Mouse (Mus musculus): ENCODE measurements around the gene Colgalt2.
"Not testable (repeated sequence)": the region's sequence is repeated elsewhere in the genome, so short reads cannot be mapped to it uniquely, and the experiment has no call there.

Gene Colgalt2

DNA sequence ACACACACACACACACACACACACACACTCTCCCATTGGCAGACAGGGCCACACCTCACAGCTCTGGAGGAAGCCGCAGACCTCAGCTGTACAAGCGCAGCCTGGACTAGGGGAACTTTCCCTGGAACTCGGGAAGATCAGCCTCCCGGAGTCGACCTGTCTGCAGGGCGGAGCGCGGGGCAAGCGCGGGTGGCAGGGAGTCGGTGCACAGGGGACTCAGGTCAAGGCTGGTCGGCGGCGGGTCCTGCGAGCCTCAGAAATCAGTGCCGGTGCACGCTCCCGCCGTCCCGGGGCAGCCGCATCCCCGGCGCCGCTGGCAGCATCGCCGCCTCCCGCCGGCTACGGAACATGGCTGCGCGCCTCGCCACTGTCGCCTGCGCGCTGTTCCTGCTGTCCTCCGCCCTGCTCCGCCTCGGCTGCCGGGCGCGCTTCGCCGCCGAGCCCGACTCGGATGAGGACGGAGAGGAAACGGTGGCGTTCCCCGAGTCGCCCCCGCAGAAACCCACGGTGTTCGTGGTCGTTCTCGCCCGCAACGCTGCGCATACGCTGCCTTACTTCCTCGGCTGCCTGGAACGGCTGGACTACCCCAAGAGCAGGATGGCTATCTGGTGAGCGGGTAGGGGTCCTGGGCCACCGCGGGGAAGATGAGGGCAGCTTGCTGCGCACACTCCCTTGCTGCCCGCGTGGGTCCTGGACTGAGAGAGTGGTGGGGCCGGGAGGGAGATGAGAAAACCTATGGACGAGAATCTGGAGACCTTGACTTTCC, at the start of gene Colgalt2:
Colgalt2 (plus strand) TSS at position 41 of the 766 bp plus-strand sequence.
- DNase-seq (ENCODE audit: low spot score) = peak; percentile 70

- no peak for DNase-seq (ENCODE audit: low spot score)
These were observed 42.9 kb upstream of the Colgalt2 start for GRCm38 (mm10) chr1:152356721-152357120.

DNA sequence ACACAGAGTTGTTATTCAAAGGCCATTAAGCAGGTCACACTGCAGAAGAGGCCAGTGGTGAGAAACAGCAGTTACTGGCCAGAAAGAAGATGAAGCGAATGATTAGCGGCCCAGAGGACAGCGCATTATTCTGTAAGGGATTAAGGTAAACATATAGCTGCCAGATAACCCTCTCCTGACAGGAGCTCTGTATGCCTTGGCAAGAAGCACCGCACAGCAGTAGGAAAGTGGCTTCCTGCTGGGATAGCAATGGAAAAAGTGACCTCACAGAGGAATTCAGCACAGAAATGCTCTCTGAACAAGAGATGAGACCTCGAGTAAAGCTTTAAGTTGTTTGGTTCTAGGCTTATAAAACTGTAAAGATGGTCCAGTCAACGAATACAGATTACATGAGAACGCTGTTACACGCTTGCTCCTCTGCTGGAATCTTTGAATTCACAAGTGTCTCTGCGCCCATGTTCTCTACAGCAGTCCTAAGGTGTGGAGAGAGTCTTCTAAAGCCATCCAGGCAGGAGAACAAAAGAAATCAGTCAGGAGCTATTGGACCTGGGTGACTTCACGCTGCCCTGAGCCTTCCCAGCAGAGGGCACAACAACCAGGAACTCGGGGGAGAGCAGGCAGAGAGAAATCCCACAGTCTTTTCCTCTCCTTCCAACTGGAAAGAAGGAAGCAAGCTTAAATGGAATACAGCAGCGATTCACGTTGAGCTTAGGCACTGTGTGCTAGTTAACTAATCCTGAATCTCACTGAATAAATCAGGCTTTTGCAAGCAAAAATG, 31.1 kb upstream of the Colgalt2 start:
- DNase-seq (ENCODE audit: low spot score) = peak; percentile 12

- DNase-seq (ENCODE audit: low spot score) = peak; percentile 81
These were observed 30.5 kb upstream of the Colgalt2 start for GRCm38 (mm10) chr1:152369139-152369538.

DNA sequence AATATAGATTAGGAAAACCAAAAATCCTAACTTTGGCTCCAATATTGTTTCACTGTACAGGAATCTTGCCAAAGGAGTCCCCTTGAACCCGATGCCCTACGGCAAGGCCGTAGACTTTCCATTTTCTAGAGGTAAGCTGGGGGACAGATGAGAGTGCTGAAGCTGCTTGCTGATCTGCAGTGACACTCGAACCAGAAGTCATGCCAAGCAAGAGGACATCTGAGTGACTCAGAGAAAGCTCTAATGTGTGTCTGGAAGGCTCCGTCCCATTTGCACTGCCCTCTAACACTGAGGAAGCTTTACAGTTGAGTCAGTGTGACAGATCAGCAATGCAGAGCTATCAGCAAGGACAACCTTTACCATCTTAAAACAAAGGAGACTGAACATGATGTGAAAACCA, 21.3 kb upstream of the Colgalt2 start:
- DNase-seq (ENCODE audit: low spot score) = no peak

GRCm38 (mm10) chr1:152384589-152384988, 15.0 kb upstream of the Colgalt2 start:
- no peak for DNase-seq (ENCODE audit: low spot score)

- DNase-seq (ENCODE audit: low spot score) = not testable (repeated sequence)
These were observed 13.9 kb upstream of the Colgalt2 start for GRCm38 (mm10) chr1:152385693-152386092.

DNA sequence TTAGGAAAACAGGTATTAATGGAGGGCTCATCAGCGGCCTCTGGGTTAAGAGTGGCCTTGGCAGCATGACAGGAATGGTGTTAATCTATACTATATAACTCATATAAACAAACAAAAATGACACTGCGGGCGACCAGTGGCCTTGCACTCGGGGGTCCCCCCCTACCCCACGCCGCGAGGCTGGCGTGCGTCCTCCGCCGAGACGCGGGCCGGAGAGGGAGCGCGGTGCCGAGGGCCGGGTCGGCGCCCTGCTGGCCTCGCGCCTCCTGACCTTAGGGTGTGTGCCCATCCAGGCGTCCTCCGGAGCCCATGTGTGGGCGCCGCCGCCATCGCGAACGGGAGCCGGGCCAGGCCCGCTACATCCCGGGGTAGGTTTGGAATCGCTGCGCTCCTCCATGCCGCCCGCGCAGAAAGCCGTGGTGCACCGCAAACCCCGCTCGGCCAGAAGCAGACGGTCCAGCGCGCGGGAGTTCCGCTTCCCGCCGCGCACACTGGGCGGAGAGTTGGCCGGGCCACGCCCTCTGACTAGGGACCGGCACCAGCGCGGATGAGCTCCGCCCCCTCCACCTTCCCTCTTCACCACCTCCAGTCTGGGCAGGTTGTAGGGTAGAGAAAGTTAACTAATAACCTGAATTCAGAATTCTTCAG, 13.3 kb upstream of the Colgalt2 start, which contains the start of gene Tsen15:
Tsen15 (minus strand) TSS at position 501 of the 648 bp plus-strand sequence.
- peak; percentile 79 for DNase-seq (ENCODE audit: low spot score)

DNA sequence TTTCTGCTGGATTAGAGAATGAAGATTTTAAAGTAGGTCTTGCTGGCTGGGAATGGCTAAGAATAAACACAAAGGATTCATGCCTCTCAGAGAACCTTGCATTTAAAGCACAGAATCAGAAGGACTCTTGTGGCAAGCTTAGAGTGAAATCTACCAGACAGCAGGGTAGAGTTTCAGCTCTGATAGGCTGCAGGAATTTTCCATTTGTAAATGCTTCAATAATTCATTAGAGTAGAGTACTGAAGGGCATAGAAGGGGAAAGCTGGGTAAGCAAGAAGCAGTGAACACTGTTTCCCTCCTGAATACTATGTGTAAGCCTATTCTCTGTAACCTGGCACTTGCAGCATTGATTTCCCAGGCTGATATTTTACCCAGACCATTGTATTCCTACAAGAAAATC, 10.4 kb upstream of the Colgalt2 start:
- DNase-seq (ENCODE audit: low spot score) = no peak

- DNase-seq (ENCODE audit: low spot score) = no peak
These were observed 5.5 kb upstream of the Colgalt2 start for GRCm38 (mm10) chr1:152394137-152394536.

- no peak for DNase-seq (ENCODE audit: low spot score)
These were observed 4.6 kb upstream of the Colgalt2 start for GRCm38 (mm10) chr1:152394956-152395515.

DNA sequence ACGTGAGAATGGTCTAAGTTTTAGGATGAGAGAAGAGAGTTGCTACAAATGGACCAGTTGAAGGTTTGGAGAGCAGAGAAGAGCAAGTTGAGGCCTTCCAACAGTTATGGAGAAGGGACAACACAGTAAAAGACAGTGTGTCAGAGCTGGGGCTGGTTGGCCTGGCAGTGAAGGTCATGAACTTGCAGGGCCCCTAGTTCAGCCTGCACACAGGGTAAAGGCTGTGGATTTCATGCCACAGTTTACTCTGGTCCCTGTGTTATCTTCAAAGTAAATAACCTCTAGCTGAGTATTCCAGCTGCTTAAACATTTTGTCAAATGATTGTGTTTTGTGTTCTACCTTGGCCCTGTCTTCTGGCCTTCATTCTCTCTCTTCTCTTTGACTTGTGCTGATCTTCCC, 922 bp upstream of the Colgalt2 start:
- no peak for DNase-seq (ENCODE audit: low spot score)

GRCm38 (mm10) chr1:152400556-152401540, 1.2 kb downstream of the Colgalt2 start:
- peak; percentile 36 for DNase-seq (ENCODE audit: low spot score)

DNA sequence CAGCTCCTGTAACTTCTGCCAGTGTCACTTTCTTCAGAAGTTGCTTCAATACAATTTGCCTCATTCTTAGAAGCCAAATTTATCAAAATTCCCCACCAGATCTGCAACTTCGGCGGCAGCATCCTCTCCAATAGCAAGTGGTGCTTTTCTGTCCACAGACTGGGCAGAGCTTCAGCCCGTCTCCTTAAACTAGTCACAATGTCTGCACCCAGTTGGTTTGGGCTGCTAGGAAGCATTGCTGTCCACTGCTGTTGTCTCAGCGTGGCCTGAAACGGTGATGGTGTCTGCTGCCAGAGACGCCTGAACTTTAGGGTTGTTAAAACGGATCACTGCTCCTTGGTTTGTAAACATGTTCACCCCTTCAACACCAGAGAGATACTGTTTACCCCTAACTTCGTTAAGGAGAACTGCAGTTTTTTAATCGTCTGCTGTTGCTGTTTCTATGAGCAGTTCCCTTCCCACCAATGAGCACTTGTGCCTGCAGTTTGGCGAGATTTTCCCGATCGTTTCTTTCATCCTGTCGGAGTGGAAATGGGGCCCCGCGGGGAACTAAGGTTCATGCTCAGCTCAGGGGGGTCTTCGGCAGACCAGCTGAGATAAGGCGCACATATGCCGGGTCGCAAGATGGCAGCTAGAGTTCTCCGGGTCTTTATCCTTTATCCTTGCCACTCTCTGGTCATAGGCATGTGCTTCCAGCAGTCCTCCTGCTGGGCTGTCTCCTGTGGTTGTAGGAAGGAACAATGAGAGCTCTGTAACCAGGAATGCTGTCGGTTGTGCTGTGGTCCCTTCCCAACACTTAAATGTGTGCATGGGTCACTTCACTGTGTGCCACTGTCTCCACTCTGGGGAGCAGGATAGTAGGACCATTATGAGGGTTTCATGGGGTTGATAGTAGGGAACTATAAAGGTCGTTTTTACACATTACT, 7.7 kb downstream of the Colgalt2 start:
- peak; percentile 58 for DNase-seq (ENCODE audit: low spot score)

- DNase-seq (ENCODE audit: low spot score) = no peak
These were observed 9.7 kb downstream of the Colgalt2 start for GRCm38 (mm10) chr1:152409356-152409755.

DNA sequence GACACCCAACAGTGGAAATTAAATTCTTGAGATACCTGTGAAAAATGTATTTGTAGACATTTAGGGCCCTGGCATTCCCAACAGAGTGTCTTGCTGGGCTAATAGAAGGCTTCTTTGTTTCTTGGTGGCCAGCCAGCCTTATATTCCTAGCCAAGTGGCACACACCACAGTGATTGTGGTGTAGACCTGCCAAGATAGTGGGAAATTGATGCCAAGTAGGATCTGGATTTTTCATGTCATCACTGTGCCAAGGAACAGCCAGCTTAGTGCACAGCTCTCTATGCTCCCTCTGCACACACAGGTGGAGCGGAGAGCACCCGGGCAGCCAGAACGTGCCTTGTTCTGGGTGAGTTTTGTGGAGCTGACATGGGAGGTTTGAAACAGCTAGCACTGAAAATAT, 11.0 kb downstream of the Colgalt2 start:
- DNase-seq (ENCODE audit: low spot score) = no peak

GRCm38 (mm10) chr1:152413116-152413515, 13.5 kb downstream of the Colgalt2 start:
- DNase-seq (ENCODE audit: low spot score) = no peak

DNA sequence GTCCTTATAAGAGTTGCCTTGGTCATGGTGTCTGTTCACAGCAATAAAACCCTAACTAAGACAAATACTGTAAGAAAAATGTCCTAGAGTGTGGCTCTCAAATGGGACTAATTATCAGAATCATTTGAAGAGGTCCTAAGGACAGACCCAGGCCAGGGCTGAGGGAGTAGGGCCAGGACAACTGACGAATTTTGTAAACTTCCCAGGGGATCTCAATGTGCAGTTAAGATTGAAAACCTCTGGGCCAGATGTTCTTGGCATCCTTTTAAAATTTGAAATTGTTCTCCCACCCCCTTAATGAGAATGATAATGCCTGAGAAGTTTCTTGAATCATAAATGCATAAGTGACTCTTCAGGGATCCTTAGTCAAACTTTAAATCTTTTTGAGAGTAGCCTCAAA, 14.3 kb downstream of the Colgalt2 start:
- DNase-seq (ENCODE audit: low spot score) = no peak

DNA sequence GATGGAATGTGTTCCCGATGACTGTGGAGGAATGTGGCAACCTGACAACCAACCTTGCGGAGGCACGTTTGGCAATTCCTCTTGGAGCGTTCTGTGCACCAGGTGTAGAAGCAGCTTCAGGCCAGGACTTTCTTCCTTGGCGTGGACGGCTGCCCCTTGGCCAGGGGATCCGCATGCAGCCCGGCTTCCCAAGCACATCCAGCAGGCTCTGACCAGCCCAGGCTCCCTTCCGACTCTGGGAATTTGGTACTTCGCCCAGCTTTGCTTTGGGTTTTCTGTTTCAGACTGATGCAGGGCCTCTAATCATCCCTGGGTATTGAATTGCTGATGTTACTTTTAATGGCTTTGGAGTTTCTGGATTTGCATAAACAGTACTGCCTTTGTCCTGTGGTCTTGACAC, 14.8 kb downstream of the Colgalt2 start:
- DNase-seq (ENCODE audit: low spot score) = no peak

- no peak for DNase-seq (ENCODE audit: low spot score)
These were observed 16.8 kb downstream of the Colgalt2 start for GRCm38 (mm10) chr1:152416306-152416904.
